Mouse (Mus musculus): ENCODE measurements around the gene Tbc1d8. TPM values are rescaled to one million over a fixed set of nuclear protein-coding genes. Genes with fewer than 3 reads are reported as not detected.

Gene Tbc1d8
- total and polyA plus RNA-seq, 3 experiments = 1.5 to 2.4 TPM; not detected in 1

DNA sequence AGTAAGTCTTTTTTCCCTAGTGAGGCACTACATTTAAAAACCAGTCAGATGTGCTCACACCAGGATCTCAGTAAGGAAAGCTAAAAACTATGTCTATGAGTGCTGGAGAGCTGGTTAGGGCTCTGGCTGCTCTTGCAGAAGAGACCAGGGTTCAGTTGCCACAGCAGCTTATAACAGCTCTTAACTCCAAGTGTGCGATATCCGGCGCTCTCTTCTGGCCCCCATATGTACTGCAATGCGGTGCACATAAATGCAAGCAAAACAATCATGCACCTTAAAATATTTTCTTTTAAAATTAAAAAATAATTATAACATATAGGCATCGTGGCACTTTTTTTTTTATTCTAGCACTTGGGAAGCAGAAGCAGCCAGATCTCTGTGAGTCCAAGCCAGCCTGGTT lies 49.5 kb downstream of the Tbc1d8 start:
- Histone ChIP-seq H3K9me3 (replicated peaks; ENCODE audit: insufficient read depth, low read length) (no peaks in the 10 kb centered on the region), H3K4me3 (ENCODE audit: control insufficient read depth in 1 of 2, insufficient read depth in 1 of 2, low read depth in 2 of 2, low read length in 2 of 2) (no peak overlapping the region), H3K27ac (ENCODE audit: control insufficient read depth, low read depth, low read length) (no peak overlapping the region), H3K4me1 (ENCODE audit: control insufficient read depth in 1 of 2, insufficient read depth in 2 of 2, low read length in 2 of 2) (peaks cover 11 to 17% of the 10 kb centered on the region in 2 experiments), H3K79me2 (ENCODE audit: control insufficient read depth, insufficient read depth, low read length, poor library complexity) (no peaks in the 10 kb centered on the region), H3K9ac (ENCODE audit: control insufficient read depth, low read depth, low read length, poor library complexity, severe bottlenecking) (no peak overlapping the region), H3K27me3 (ENCODE audit: control insufficient read depth in 1 of 2, insufficient read depth in 2 of 2, low read length in 2 of 2) (no peaks in the 10 kb centered on the region), H3K36me3 (ENCODE audit: control insufficient read depth in 1 of 2, insufficient read depth in 2 of 2, low read length in 2 of 2) (peaks cover 0 to 4% of the 10 kb centered on the region in 2 experiments; a peak in 3 of 4 replicates)
- DNase-seq (ENCODE audit: low read depth, low spot score) = peak; percentile 65
- peak; percentile 35 for TF ChIP-seq RAD21 (IDR thresholded peaks at IDR 0.05; ENCODE audit: low read depth, low read length)
- TF ChIP-seq ELF1 (IDR thresholded peaks at IDR 0.05; ENCODE audit: low read depth, low read length) = no peak
- no peak for TF ChIP-seq ZMIZ1 (IDR thresholded peaks at IDR 0.05; ENCODE audit: low read depth, low read length)
- TF ChIP-seq SMC3 (IDR thresholded peaks at IDR 0.05; ENCODE audit: low read depth, low read length) = peak; percentile 44
- TF ChIP-seq TAL1 (IDR thresholded peaks at IDR 0.05; ENCODE audit: low read length) = no peak
- TF ChIP-seq NELFE (IDR thresholded peaks at IDR 0.05; ENCODE audit: low read depth, low read length) = no peak
- TF ChIP-seq JUND (IDR thresholded peaks at IDR 0.05; ENCODE audit: low read depth, low read length) = no peak
- peak; percentile 10 to 51 (median 43); a peak in 4 of 6 replicates for TF ChIP-seq CTCF (IDR thresholded peaks at IDR 0.05 in 2 of 3, conservative IDR thresholded peaks at IDR 0.05 in 1 of 3; ENCODE audit: control insufficient read depth in 1 of 3, insufficient read depth in 1 of 3, low read depth in 2 of 3, low read length in 3 of 3, poor library complexity in 1 of 3, severe bottlenecking in 1 of 3)
- TF ChIP-seq CHD1 (IDR thresholded peaks at IDR 0.05; ENCODE audit: low read depth, low read length) = no peak
- TF ChIP-seq USF2 (IDR thresholded peaks at IDR 0.05; ENCODE audit: borderline replicate concordance in 1 of 2, insufficient read depth in 1 of 2, low read depth in 1 of 2, low read length in 2 of 2) = no peak

DNA sequence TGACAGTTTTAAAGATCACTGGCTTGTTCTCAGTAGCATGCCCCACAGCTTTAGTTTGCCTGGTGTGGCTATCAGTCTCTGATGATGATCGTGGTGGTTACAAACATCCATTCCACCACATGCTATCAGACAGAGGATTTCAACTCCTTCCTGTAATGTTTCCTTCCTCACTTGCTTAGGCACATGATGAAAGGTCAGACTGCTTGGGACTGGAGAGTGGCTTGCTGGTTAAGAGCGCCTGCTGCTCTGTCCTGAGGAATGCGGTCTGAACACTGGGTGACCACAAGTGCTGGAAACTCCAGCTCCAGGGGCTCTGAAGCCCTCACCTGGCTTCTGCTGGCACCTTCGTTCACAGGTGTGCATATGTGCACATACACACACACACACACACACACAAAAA lies 50.3 kb downstream of the Tbc1d8 start:
- Histone ChIP-seq H3K4me3 (ENCODE audit: control insufficient read depth in 1 of 2, insufficient read depth in 1 of 2, low read depth in 2 of 2, low read length in 2 of 2) (no peak overlapping the region), H3K27ac (ENCODE audit: control insufficient read depth, low read depth, low read length) (no peak overlapping the region), H3K9ac (ENCODE audit: control insufficient read depth, low read depth, low read length, poor library complexity, severe bottlenecking) (no peak overlapping the region), H3K79me2 (ENCODE audit: control insufficient read depth, insufficient read depth, low read length, poor library complexity) (no peaks in the 10 kb centered on the region), H3K9me3 (replicated peaks; ENCODE audit: insufficient read depth, low read length) (no peaks in the 10 kb centered on the region), H3K4me1 (ENCODE audit: control insufficient read depth in 1 of 2, insufficient read depth in 2 of 2, low read length in 2 of 2) (peaks cover 11 to 17% of the 10 kb centered on the region in 2 experiments), H3K27me3 (ENCODE audit: control insufficient read depth in 1 of 2, insufficient read depth in 2 of 2, low read length in 2 of 2) (no peaks in the 10 kb centered on the region), H3K36me3 (ENCODE audit: control insufficient read depth in 1 of 2, insufficient read depth in 2 of 2, low read length in 2 of 2) (peaks cover 0 to 4% of the 10 kb centered on the region in 2 experiments; a peak in 3 of 4 replicates)
- no peak for TF ChIP-seq RAD21 (IDR thresholded peaks at IDR 0.05; ENCODE audit: low read depth, low read length)
- TF ChIP-seq POLR2A (IDR thresholded peaks at IDR 0.05; ENCODE audit: control insufficient read depth in 1 of 2, insufficient read depth in 1 of 2, low read depth in 1 of 2, low read length in 2 of 2, poor library complexity in 1 of 2) = no peak
- TF ChIP-seq ETS1 (IDR thresholded peaks at IDR 0.05; ENCODE audit: low read depth, low read length) = 0 out of 2 replicates have a peak, but pooled peaks have one; percentile 9
- TF ChIP-seq MEF2A (IDR thresholded peaks at IDR 0.05; ENCODE audit: extremely low read depth, insufficient replicate concordance, low read depth, low read length, poor library complexity, severe bottlenecking) = no peak
- TF ChIP-seq BHLHE40 (IDR thresholded peaks at IDR 0.05; ENCODE audit: borderline replicate concordance, low read depth, low read length) = no peak
- TF ChIP-seq HCFC1 (IDR thresholded peaks at IDR 0.05; ENCODE audit: low read depth, low read length) = no peak
- TF ChIP-seq MAZ (IDR thresholded peaks at IDR 0.05; ENCODE audit: low read depth, low read length) = no peak
- TF ChIP-seq E2F4 (IDR thresholded peaks at IDR 0.05; ENCODE audit: borderline replicate concordance, low read depth, low read length) = no peak
- TF ChIP-seq MXI1 (IDR thresholded peaks at IDR 0.05; ENCODE audit: low read depth, low read length) = peak; percentile 56; the same call in 1 of the 2 replicates
- TF ChIP-seq JUND (IDR thresholded peaks at IDR 0.05; ENCODE audit: low read depth, low read length) = no peak
- no peak for TF ChIP-seq USF2 (IDR thresholded peaks at IDR 0.05; ENCODE audit: borderline replicate concordance in 1 of 2, insufficient read depth in 1 of 2, low read depth in 1 of 2, low read length in 2 of 2)
- TF ChIP-seq ZNF384 (IDR thresholded peaks at IDR 0.05; ENCODE audit: low read depth, low read length) = no peak
- TF ChIP-seq SIN3A (IDR thresholded peaks at IDR 0.05; ENCODE audit: low read length) = no peak
- TF ChIP-seq MYC (IDR thresholded peaks at IDR 0.05; ENCODE audit: low read depth, low read length) = no peak
- TF ChIP-seq TCF12 (IDR thresholded peaks at IDR 0.05; ENCODE audit: low read depth, low read length) = no peak
- no peak for TF ChIP-seq CHD1 (IDR thresholded peaks at IDR 0.05; ENCODE audit: low read depth, low read length)
- TF ChIP-seq KAT2A (conservative IDR thresholded peaks at IDR 0.05; ENCODE audit: low read depth, low read length) = no peak
- TF ChIP-seq ZMIZ1 (IDR thresholded peaks at IDR 0.05; ENCODE audit: low read depth, low read length) = no peak
- TF ChIP-seq CHD2 (IDR thresholded peaks at IDR 0.05; ENCODE audit: low read length) = no peak
- peak in 1 of 2 experiments; percentile 33; a peak in 2 of 4 replicates for TF ChIP-seq EP300 (IDR thresholded peaks at IDR 0.05; ENCODE audit: low read depth in 1 of 2, low read length in 2 of 2)
- no peak for TF ChIP-seq GATA1 (IDR thresholded peaks at IDR 0.05; ENCODE audit: low read depth, low read length)
- peak; percentile 18 for DNase-seq (ENCODE audit: low read depth, low spot score)
